Mouse (Mus musculus): ENCODE measurements around the gene Erich2. TPM values are rescaled to one million over a fixed set of nuclear protein-coding genes. Genes with fewer than 3 reads are reported as not detected.

The Erich2 gene
- polyA plus RNA-seq, 1 experiment from 2014 or later = 0.80 TPM

GRCm38 (mm10) chr2:70558112-70558842, 49.7 kb downstream of the Erich2 start:
- Histone ChIP-seq H3K36me3 (ENCODE audit: control insufficient read depth, insufficient read depth, low read length) (no peaks in the 10 kb centered on the region), H3K9me3 (ENCODE audit: control insufficient read depth, low read length) (no peaks in the 10 kb centered on the region), H3K9ac (ENCODE audit: low read length) (no peak overlapping the region), H3K27ac (ENCODE audit: low read depth, low read length) (no peak overlapping the region), H3K4me3 (ENCODE audit: low read depth, low read length) (no peak overlapping the region), H3K4me1 (replicated peaks; ENCODE audit: control insufficient read depth, insufficient read depth, low read length) (peaks cover 15% of the 10 kb centered on the region), H3K27me3 (ENCODE audit: control insufficient read depth, insufficient read depth, low read length) (peaks cover 45% of the 10 kb centered on the region), H3K4me2 (ENCODE audit: low read depth, low read length, severe bottlenecking) (no peak overlapping the region)
- ATAC-seq (replicated peaks; ENCODE audit: low FRiP score) (no peak; the same call in 1 of the 2 replicates), DNase-seq (ENCODE audit: low spot score) (peak; percentile 92)
- WGBS = 7% methylated on average over 16 of the region's 18 CpGs

GRCm38 (mm10) chr2:70558843-70559451, 50.3 kb downstream of the Erich2 start:
- Histone ChIP-seq H3K27ac (ENCODE audit: low read depth, low read length) (no peak overlapping the region), H3K9ac (ENCODE audit: low read length) (no peak overlapping the region), H3K27me3 (ENCODE audit: control insufficient read depth, insufficient read depth, low read length) (peaks cover 51% of the 10 kb centered on the region), H3K4me1 (replicated peaks; ENCODE audit: control insufficient read depth, insufficient read depth, low read length) (peaks cover 21% of the 10 kb centered on the region), H3K36me3 (ENCODE audit: control insufficient read depth, insufficient read depth, low read length) (no peaks in the 10 kb centered on the region), H3K9me3 (ENCODE audit: control insufficient read depth, low read length) (no peaks in the 10 kb centered on the region), H3K4me3 (ENCODE audit: low read depth, low read length) (no peak overlapping the region), H3K4me2 (ENCODE audit: low read depth, low read length, severe bottlenecking) (no peak overlapping the region)
- ATAC-seq (replicated peaks; ENCODE audit: low FRiP score) (no peak), DNase-seq (ENCODE audit: low spot score) (no peak)
- WGBS = 12% methylated on average over 24 of the region's 24 CpGs

- no peaks in the 10 kb centered on the region for H3K36me3 ChIP-seq (ENCODE audit: control insufficient read depth, insufficient read depth, low read length)
- H3K27ac ChIP-seq (ENCODE audit: low read depth, low read length) = no peak overlapping the region
- ATAC-seq (replicated peaks; ENCODE audit: low FRiP score) (no peak), DNase-seq (ENCODE audit: low spot score) (peak; percentile 87)
- H3K4me2 ChIP-seq (ENCODE audit: low read depth, low read length, severe bottlenecking) = no peak overlapping the region
- 2% methylated on average over 13 of the region's 13 CpGs for WGBS
- H3K9me3 ChIP-seq (ENCODE audit: control insufficient read depth, low read length) = no peaks in the 10 kb centered on the region
- no peak overlapping the region for H3K9ac ChIP-seq (ENCODE audit: low read length)
- peaks cover 22% of the 10 kb centered on the region for H3K4me1 ChIP-seq (replicated peaks; ENCODE audit: control insufficient read depth, insufficient read depth, low read length)
- peaks cover 56% of the 10 kb centered on the region for H3K27me3 ChIP-seq (ENCODE audit: control insufficient read depth, insufficient read depth, low read length)
- H3K4me3 ChIP-seq (ENCODE audit: low read depth, low read length) = no peak overlapping the region
Measured at GRCm38 (mm10) chr2:70559520-70559919, 50.9 kb downstream of the Erich2 start.

GRCm38 (mm10) chr2:70561077-70561795, 52.6 kb downstream of the Erich2 start:
- Histone ChIP-seq H3K36me3 (ENCODE audit: control insufficient read depth, insufficient read depth, low read length) (no peaks in the 10 kb centered on the region), H3K9ac (ENCODE audit: low read length) (no peak overlapping the region), H3K27ac (ENCODE audit: low read depth, low read length) (no peak overlapping the region), H3K9me3 (ENCODE audit: control insufficient read depth, low read length) (no peaks in the 10 kb centered on the region), H3K27me3 (ENCODE audit: control insufficient read depth, insufficient read depth, low read length) (peaks cover 74% of the 10 kb centered on the region), H3K4me2 (ENCODE audit: low read depth, low read length, severe bottlenecking) (peak overlapping the region; percentile 49), H3K4me1 (replicated peaks; ENCODE audit: control insufficient read depth, insufficient read depth, low read length) (peaks cover 31% of the 10 kb centered on the region), H3K4me3 (ENCODE audit: low read depth, low read length) (peak overlapping the region; percentile 35)
- DNase-seq (ENCODE audit: low spot score) = peak; percentile 89
- ATAC-seq (replicated peaks; ENCODE audit: low FRiP score) = peak; percentile 34
- WGBS = under 1% methylated on average over 29 of the region's 29 CpGs

- DNase-seq (ENCODE audit: low spot score) (peak; percentile 71), ATAC-seq (replicated peaks; ENCODE audit: low FRiP score) (peak; percentile 10; the same call in 1 of the 2 replicates)
- Histone ChIP-seq H3K36me3 (ENCODE audit: control insufficient read depth, insufficient read depth, low read length) (no peaks in the 10 kb centered on the region), H3K4me3 (ENCODE audit: low read depth, low read length) (peak overlapping the region; percentile 35), H3K4me1 (replicated peaks; ENCODE audit: control insufficient read depth, insufficient read depth, low read length) (peaks cover 38% of the 10 kb centered on the region), H3K4me2 (ENCODE audit: low read depth, low read length, severe bottlenecking) (peak overlapping the region; percentile 49), H3K9me3 (ENCODE audit: control insufficient read depth, low read length) (no peaks in the 10 kb centered on the region), H3K27me3 (ENCODE audit: control insufficient read depth, insufficient read depth, low read length) (peaks cover 82% of the 10 kb centered on the region), H3K9ac (ENCODE audit: low read length) (peak overlapping the region; percentile 43), H3K27ac (ENCODE audit: low read depth, low read length) (0 out of 2 replicates have a peak overlapping the region, but pooled peaks have one; percentile 2)
- WGBS = under 1% methylated on average over 41 of the region's 42 CpGs
Measured at GRCm38 (mm10) chr2:70562011-70562491, 53.4 kb downstream of the Erich2 start.

- Histone ChIP-seq H3K27ac (ENCODE audit: low read depth, low read length) (peak overlapping the region; percentile 2; the same call in 1 of the 2 replicates), H3K27me3 (ENCODE audit: control insufficient read depth, insufficient read depth, low read length) (peaks cover 87% of the 10 kb centered on the region), H3K4me2 (ENCODE audit: low read depth, low read length, severe bottlenecking) (peak overlapping the region; percentile 49), H3K4me1 (replicated peaks; ENCODE audit: control insufficient read depth, insufficient read depth, low read length) (peaks cover 43% of the 10 kb centered on the region), H3K36me3 (ENCODE audit: control insufficient read depth, insufficient read depth, low read length) (no peaks in the 10 kb centered on the region), H3K9me3 (ENCODE audit: control insufficient read depth, low read length) (no peaks in the 10 kb centered on the region), H3K4me3 (ENCODE audit: low read depth, low read length) (peak overlapping the region; percentile 35), H3K9ac (ENCODE audit: low read length) (peak overlapping the region; percentile 43)
- ATAC-seq (replicated peaks; ENCODE audit: low FRiP score) = no peak
- WGBS = under 1% methylated on average over 26 of the region's 34 CpGs
- no peak for DNase-seq (ENCODE audit: low spot score)
Measured at GRCm38 (mm10) chr2:70562611-70562980, 54.0 kb downstream of the Erich2 start.

GRCm38 (mm10) chr2:70562981-70563671, 54.5 kb downstream of the Erich2 start:
- Histone ChIP-seq H3K27me3 (ENCODE audit: control insufficient read depth, insufficient read depth, low read length) (peaks cover 92% of the 10 kb centered on the region), H3K4me3 (ENCODE audit: low read depth, low read length) (peak overlapping the region; percentile 35), H3K4me1 (replicated peaks; ENCODE audit: control insufficient read depth, insufficient read depth, low read length) (peaks cover 46% of the 10 kb centered on the region), H3K4me2 (ENCODE audit: low read depth, low read length, severe bottlenecking) (peak overlapping the region; percentile 49), H3K27ac (ENCODE audit: low read depth, low read length) (peak overlapping the region; percentile 57), H3K36me3 (ENCODE audit: control insufficient read depth, insufficient read depth, low read length) (no peaks in the 10 kb centered on the region), H3K9me3 (ENCODE audit: control insufficient read depth, low read length) (no peaks in the 10 kb centered on the region), H3K9ac (ENCODE audit: low read length) (peak overlapping the region; percentile 43)
- ATAC-seq (replicated peaks; ENCODE audit: low FRiP score) = no peak
- WGBS = under 1% methylated on average over 40 of the region's 40 CpGs
- DNase-seq (ENCODE audit: low spot score) = peak; percentile 69

All from forebrain, embryonic 11.5 days (tissue).